Mouse (Mus musculus) kidney, postnatal 14 days (tissue): Measurements from ENCODE around the gene Fam193a.

Experiments used
- DNase-seq: peaks from one replicate; pipeline ENCODE4 v3.0.0; 2022; ENCODE audit warnings: mixed read lengths

Fam193a gene

GRCm38 (mm10) chr5:34369341-34370021, at the start of gene Fam193a:
Fam193a (plus strand) TSS chr5:34369933.
- DNase-seq = peak; percentile 99

GRCm38 (mm10) chr5:34321236-34321635, 48.5 kb upstream of the Fam193a start:
- DNase-seq = no peak

GRCm38 (mm10) chr5:34325286-34325685, 44.4 kb upstream of the Fam193a start:
- DNase-seq = no peak

GRCm38 (mm10) chr5:34326249-34326691, 43.5 kb upstream of the Fam193a start:
- DNase-seq = no peak

GRCm38 (mm10) chr5:34326875-34327576, 42.7 kb upstream of the Fam193a start:
- DNase-seq = peak; percentile 24

GRCm38 (mm10) chr5:34330136-34330535, 39.6 kb upstream of the Fam193a start:
- DNase-seq = no peak

GRCm38 (mm10) chr5:34334081-34334480, 35.7 kb upstream of the Fam193a start:
- no peak for DNase-seq

- peak; percentile 63 for DNase-seq
Measured at GRCm38 (mm10) chr5:34335539-34336096, 34.1 kb upstream of the Fam193a start.

GRCm38 (mm10) chr5:34336097-34336774, 33.5 kb upstream of the Fam193a start, which contains the start of gene Rnf4:
Rnf4 (plus strand) TSS chr5:34336289.
- DNase-seq = peak; percentile 99

GRCm38 (mm10) chr5:34336775-34337450, 32.8 kb upstream of the Fam193a start:
- DNase-seq = peak; percentile 66

- DNase-seq = no peak
Measured at GRCm38 (mm10) chr5:34340246-34340645, 29.5 kb upstream of the Fam193a start.

- no peak for DNase-seq
Measured at GRCm38 (mm10) chr5:34352084-34352631, 17.6 kb upstream of the Fam193a start.

GRCm38 (mm10) chr5:34360261-34360660, 9.5 kb upstream of the Fam193a start:
- DNase-seq = no peak

GRCm38 (mm10) chr5:34363115-34363514, 6.6 kb upstream of the Fam193a start:
- no peak for DNase-seq

GRCm38 (mm10) chr5:34368551-34369290, 1.0 kb upstream of the Fam193a start:
- no peak for DNase-seq

GRCm38 (mm10) chr5:34370022-34370823, 490 bp downstream of the Fam193a start:
- DNase-seq = peak; percentile 45

- no peak for DNase-seq
Measured at GRCm38 (mm10) chr5:34370840-34371239, 1.1 kb downstream of the Fam193a start.

GRCm38 (mm10) chr5:34372141-34372540, 2.4 kb downstream of the Fam193a start:
- no peak for DNase-seq

- no peak for DNase-seq
Measured at GRCm38 (mm10) chr5:34372541-34372940, 2.8 kb downstream of the Fam193a start.

GRCm38 (mm10) chr5:34378787-34379186, 9.1 kb downstream of the Fam193a start:
- DNase-seq = no peak

GRCm38 (mm10) chr5:34381700-34382099, 12.0 kb downstream of the Fam193a start:
- no peak for DNase-seq
